Mouse (Mus musculus): ENCODE data around the gene Tmem176b.
A peak's percentile ranks its signal among the peaks of the same experiment; 100 is the strongest.

Tmem176b gene

GRCm38 (mm10) chr6:48840973-48841625 is at the start of gene Tmem176b:
Gene Tmem176b (minus strand): TSS chr6:48841496.
- peak; percentile 98 for DNase-seq

GRCm38 (mm10) chr6:48876510-48877135 is 35.3 kb upstream of the Tmem176b start:
- DNase-seq: peak; percentile 21

- peak; percentile 36 for DNase-seq
These were observed 34.2 kb upstream of the Tmem176b start for GRCm38 (mm10) chr6:48875515-48875914.

- DNase-seq: peak; percentile 4
These were observed 33.3 kb upstream of the Tmem176b start for GRCm38 (mm10) chr6:48874576-48874975.

GRCm38 (mm10) chr6:48872596-48872995 is 31.3 kb upstream of the Tmem176b start, which contains the start of gene Aoc1:
Gene Aoc1 (plus strand): TSS chr6:48872896.
- peak; percentile 21 for DNase-seq

- DNase-seq: peak; percentile 2
These were observed 28.5 kb upstream of the Tmem176b start for GRCm38 (mm10) chr6:48869774-48870173.

GRCm38 (mm10) chr6:48867158-48867557 is 25.9 kb upstream of the Tmem176b start:
- peak; percentile 8 for DNase-seq

GRCm38 (mm10) chr6:48866355-48866950 is 25.2 kb upstream of the Tmem176b start:
- peak; percentile 50 for DNase-seq

- DNase-seq: peak; percentile 35
These were observed 24.0 kb upstream of the Tmem176b start for GRCm38 (mm10) chr6:48865152-48865745.

GRCm38 (mm10) chr6:48864723-48865122 is 23.4 kb upstream of the Tmem176b start:
- DNase-seq: peak; percentile 58

GRCm38 (mm10) chr6:48864181-48864580 is 22.9 kb upstream of the Tmem176b start:
- peak; percentile 3 for DNase-seq

- DNase-seq: peak; percentile 64
These were observed 22.2 kb upstream of the Tmem176b start for GRCm38 (mm10) chr6:48863488-48863887.

GRCm38 (mm10) chr6:48862816-48863215 is 21.5 kb upstream of the Tmem176b start:
- peak; percentile 11 for DNase-seq

- DNase-seq: peak; percentile 66
These were observed 20.5 kb upstream of the Tmem176b start for GRCm38 (mm10) chr6:48861616-48862280.

- DNase-seq: no peak
These were observed 19.6 kb upstream of the Tmem176b start for GRCm38 (mm10) chr6:48860851-48861250.

GRCm38 (mm10) chr6:48860130-48860815 is 19.0 kb upstream of the Tmem176b start:
- DNase-seq: peak; percentile 89

GRCm38 (mm10) chr6:48857613-48858302 is 16.5 kb upstream of the Tmem176b start:
- peak; percentile 35 for DNase-seq

- DNase-seq: no peak
These were observed 12.9 kb upstream of the Tmem176b start for GRCm38 (mm10) chr6:48854155-48854554.

GRCm38 (mm10) chr6:48851820-48852491 is 10.7 kb upstream of the Tmem176b start:
- DNase-seq: peak; percentile 62

GRCm38 (mm10) chr6:48845086-48845485 is 3.8 kb upstream of the Tmem176b start:
- DNase-seq: no peak
